Mouse (Mus musculus): ENCODE results near the gene Ptpn21.

DNA sequence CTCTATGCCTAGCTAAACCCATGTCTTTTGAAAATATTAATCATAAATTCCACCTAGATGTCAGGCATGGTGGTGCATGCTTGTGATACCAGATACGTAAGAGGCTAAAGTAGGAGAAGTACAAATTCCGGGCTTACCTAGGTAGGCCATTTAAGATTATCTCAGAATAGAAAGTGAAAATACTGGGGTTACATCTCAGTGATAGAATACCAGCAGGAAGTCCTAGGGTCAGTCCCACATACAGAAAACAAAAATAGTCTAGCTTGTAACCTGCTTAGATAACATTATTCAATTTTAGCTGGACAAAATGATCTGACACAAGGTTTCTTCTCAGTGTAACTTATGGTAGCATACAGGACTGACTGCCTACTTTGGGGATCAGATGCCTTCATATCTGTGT lies 29.0 kb upstream of the Ptpn21 start:
- no peak for TF ChIP-seq POLR2A (IDR thresholded peaks at IDR 0.05; ENCODE audit: insufficient read length, low read depth)
- TF ChIP-seq MYOG (IDR thresholded peaks at IDR 0.05; ENCODE audit: control insufficient read depth in 1 of 3, insufficient read depth in 1 of 3, insufficient read length in 2 of 3, low read depth in 2 of 3): no peak
- no peak for TF ChIP-seq POLR2AphosphoS2 (IDR thresholded peaks at IDR 0.05; ENCODE audit: insufficient read length, low read depth)
- no peak for TF ChIP-seq USF1 (IDR thresholded peaks at IDR 0.05; ENCODE audit: low read depth)
- no peak for TF ChIP-seq MYOD1 (IDR thresholded peaks at IDR 0.05; ENCODE audit: control insufficient read depth in 1 of 3, insufficient read length in 2 of 3, low read depth in 2 of 3)
- no peak for TF ChIP-seq MAX (IDR thresholded peaks at IDR 0.05; ENCODE audit: low read depth)
- no peak for TF ChIP-seq CEBPB (IDR thresholded peaks at IDR 0.05; ENCODE audit: insufficient read depth, poor library complexity, severe bottlenecking)
- no peak for TF ChIP-seq E2F4 (IDR thresholded peaks at IDR 0.05; ENCODE audit: insufficient read depth)

All from myocyte (in vitro differentiated cells).